ENCODE assay signal across 31 mouse cellular contexts in genomic region chr2:146228435-146228834, GRCm38 (mm10). TPM values are rescaled to one million over a fixed set of nuclear protein-coding genes. Genes with fewer than 3 reads are reported as not detected.
"Had no signal": no experiment of that assay in that cellular context is flagged by ENCODE, and none has a peak within 500 bp of the region (broad histone marks: within the 10 kb centered on the region; RNA-seq: fewer than 3 reads in every experiment).

No protein-coding gene starts in this region.

- DNase-seq: gastrocnemius, adult 2 months; gastrocnemius, postnatal 10 days; gastrocnemius, postnatal 25 days; heart, adult 18-20 months; heart, postnatal 10 days; heart, postnatal 4 days; kidney, adult 18-20 months; kidney, adult 8-10 months; kidney, postnatal 10 days; kidney, postnatal 25 days; kidney, postnatal 4 days; liver; liver, embryonic 13.5 days had no signal

- H3K27ac ChIP-seq: gastrocnemius, adult 2 months; heart, embryonic 10.5 days; hindbrain, embryonic 10.5 days; hindbrain, embryonic 12.5 days; hindbrain, embryonic 14.5 days; intestine, embryonic 15.5 days; layer of hippocampus, adult 2 months; left cerebral cortex, adult 2 months; limb, embryonic 10.5 days; limb, embryonic 12.5 days; liver, embryonic 13.5 days had no signal

- H3K4me3 ChIP-seq: gastrocnemius, adult 2 months; heart, embryonic 10.5 days; heart, embryonic 12.5 days; hindbrain, embryonic 10.5 days; hindbrain, embryonic 12.5 days; intestine, embryonic 15.5 days; layer of hippocampus, adult 2 months; left cerebral cortex, adult 2 months; limb, embryonic 10.5 days; limb, embryonic 12.5 days; liver, embryonic 13.5 days had no signal

RNA-seq across cellular contexts. Expression of gene Insm1, which starts 6.7 kb away (rescaled TPM):
- total RNA-seq: gastrocnemius, adult 2 months; gastrocnemius, postnatal 10 days; gastrocnemius, postnatal 25 days; granulocyte monocyte progenitor cell, adult 5-6 weeks; heart, adult 8-10 months; heart, postnatal 10 days; heart, postnatal 25 days; heart, postnatal 4 days had no signal
- polyA plus RNA-seq: heart, embryonic 12.5 days; heart, embryonic 14.5 days; inflammation-experienced regulatory T-cells, adult 6 months; kidney, embryonic 14.5 days; kidney, embryonic 16.5 days; limb, embryonic 10.5 days; limb, embryonic 12.5 days; liver, embryonic 11.5 days; liver, embryonic 13.5 days had no signal
